Mouse (Mus musculus) left cerebral cortex, postnatal 36 days (tissue): ENCODE results near the gene Gm9508. TPM values are rescaled to one million over a fixed set of nuclear protein-coding genes. Genes with fewer than 3 reads are reported as not detected.
"Not testable (repeated sequence)": the region's sequence is repeated elsewhere in the genome, so short reads cannot be mapped to it uniquely, and the experiment has no call there.

Experiments used
- DNase-seq, 2 experiments: peaks; one replicate each; pipeline ENCODE4 v3.0.0; 2021 to 2022; ENCODE audit warnings: low spot score in 2 of 2, mixed read lengths in 1 of 2
- intact Hi-C: fragments of 180-260 bp; cut with DNase I; formaldehyde crosslinking; loops from one replicate; pipeline ENCODE4 v1.15.1; 2025
- total RNA-seq, 2 experiments: library from RNA; stranded (reverse); gene quantifications; 2 replicates each; pipeline ENCODE4 v1.2.3; 2021

Gm9508 gene
- not detected for total RNA-seq

DNA sequence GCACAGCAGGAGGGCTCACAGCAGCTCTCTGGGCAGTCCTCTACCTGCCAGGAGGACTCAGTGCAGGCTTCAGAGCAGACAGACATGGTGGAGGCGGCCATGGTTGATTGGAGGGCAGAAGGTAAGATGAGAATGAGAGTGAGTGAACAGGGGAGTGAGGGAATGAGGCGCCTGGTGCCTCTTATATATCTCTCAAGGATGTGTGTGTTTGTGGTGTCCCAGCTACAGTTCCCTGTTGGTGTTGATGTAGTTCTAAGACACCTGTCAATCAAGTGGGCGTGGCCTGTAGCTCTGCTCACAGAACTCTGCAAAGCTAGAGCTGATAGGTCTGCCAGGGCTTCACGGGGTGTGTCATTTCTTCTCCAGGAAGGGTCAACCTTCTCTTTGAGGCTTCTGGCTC is at the start of gene Gm9508:
Gene Gm9508 (minus strand): TSS at position 101 of the 400 bp plus-strand sequence.
- intact Hi-C loops, result no loop called here
- no peak for DNase-seq

GRCm38 (mm10) chr10:77741924-77742688 is 45.1 kb upstream of the Gm9508 start, which contains the start of gene Gm18596:
Gene Gm18596 (minus strand): TSS chr10:77742638.
- intact Hi-C loops, result not testable (repeated sequence)

GRCm38 (mm10) chr10:77738929-77739328 is 41.9 kb upstream of the Gm9508 start:
- DNase-seq, result no peak
- intact Hi-C loops, result no loop called here

More at GRCm38 (mm10) chr10:77741924-77742688, 45.1 kb upstream of the Gm9508 start, which contains the start of gene Gm18596:
- not testable (repeated sequence) for DNase-seq

- intact Hi-C loops, result no loop called here
Observed at GRCm38 (mm10) chr10:77735928-77736327, 38.9 kb upstream of the Gm9508 start.

DNA sequence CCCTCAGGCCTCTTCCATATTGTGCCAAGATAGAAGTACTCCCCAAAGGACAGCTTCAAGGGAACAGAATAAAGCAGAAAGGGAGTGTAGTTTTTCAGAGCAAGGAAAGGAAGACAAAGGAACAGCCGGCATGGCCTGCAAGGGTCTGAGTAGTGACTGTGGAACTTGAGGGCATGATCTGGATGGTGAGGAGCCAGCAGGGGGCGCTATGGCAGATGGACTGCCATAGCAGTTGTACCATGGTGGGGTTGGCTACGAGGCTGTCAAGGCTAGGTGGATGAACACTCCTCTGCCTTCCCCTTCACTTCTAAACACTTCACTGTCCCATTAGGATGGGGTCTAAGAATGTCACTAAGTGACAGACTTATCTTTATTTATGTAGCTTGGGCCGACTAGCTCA is 32.2 kb upstream of the Gm9508 start:
- intact Hi-C loops, result no loop called here
- DNase-seq, result no peak

More at GRCm38 (mm10) chr10:77735928-77736327, 38.9 kb upstream of the Gm9508 start:
- no peak for DNase-seq

DNA sequence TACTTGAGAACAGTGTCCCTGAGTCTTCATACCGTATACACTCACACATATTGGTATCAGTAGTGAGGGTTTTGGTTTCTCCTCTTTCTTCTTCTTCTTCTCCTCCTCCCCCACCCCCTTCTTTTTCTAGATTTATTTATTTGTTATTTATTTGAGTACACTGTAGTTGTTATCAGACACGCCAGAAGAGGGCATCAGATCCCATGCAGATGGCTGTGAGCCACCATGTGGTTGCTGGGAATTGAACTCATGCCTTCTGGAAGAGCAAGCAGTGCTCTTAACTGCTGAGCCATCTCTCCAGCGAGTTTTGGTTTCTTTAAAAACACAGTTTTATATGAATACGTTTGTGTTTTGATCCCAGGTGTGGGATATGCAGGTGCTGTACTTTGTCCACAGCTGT is 31.2 kb upstream of the Gm9508 start:
- DNase-seq, result no peak
- intact Hi-C loops, result no loop called here

DNA sequence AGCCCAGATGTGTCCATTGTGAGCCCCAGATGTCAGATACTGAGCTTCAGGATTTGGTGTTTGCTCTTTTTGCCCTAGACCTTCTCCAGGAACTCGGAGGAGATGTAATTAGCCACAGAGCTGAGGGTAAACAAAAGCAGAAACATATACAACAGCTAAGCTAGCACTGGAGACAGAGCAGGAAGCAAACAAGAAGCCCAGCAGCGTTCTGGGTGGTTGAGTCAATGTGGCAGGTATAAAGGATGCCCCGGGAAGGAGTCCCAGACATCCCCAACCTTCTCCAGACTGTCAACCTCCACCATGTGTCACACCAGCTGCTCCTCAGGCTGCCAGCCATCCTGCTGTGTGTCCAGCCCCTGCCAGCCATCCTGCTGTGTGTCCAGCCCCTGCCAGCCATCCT is 29.2 kb upstream of the Gm9508 start, which contains the start of gene Gm10100:
Gene Gm10100 (plus strand): TSS at position 301 of the 400 bp plus-strand sequence.
- DNase-seq, result no peak
- intact Hi-C loops, result no loop called here

- intact Hi-C loops, result no loop called here
- DNase-seq, result no peak
Observed at GRCm38 (mm10) chr10:77724855-77725254, 27.8 kb upstream of the Gm9508 start.

DNA sequence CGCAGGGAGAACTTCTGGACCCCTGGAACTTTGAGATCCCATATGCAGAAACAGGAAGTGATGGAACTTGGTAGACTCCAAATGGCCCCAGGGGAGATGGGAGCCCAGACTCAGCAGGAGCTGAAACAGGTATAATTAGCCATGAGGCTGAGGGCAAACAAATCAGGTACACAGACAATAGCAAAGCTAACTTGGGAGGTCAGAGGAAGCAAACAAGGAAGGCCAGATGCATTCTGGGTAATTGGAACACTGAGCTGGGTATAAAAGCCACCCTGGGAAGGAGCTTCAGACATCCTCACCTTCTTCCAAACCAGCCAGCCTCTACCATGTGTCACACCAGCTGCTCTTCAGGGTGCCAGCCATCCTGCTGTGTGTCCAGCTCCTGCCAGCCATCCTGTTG is 23.3 kb upstream of the Gm9508 start, which contains the start of gene Krtap12-1:
Gene Krtap12-1 (plus strand): TSS at position 301 of the 400 bp plus-strand sequence.
- DNase-seq, intact Hi-C loops: not testable (repeated sequence)

DNA sequence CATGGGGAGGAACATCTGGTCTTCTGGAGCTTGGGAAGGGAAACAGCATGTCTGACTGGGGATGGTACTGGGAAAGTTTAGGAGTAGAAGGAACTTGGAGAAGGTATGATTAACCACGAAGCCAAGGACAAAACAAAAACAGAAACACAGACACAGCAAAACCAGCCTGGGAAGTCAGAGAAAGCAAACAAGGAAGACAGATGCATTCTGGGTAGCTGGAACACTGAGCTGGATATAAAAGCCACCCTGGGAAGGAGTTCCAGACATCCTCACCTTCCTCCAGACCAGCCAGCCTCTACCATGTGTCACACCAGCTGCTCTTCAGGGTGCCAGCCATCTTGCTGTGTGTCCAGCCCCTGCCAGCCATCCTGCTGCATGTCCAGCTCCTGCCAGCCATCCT is 18.5 kb upstream of the Gm9508 start, which contains the start of gene Gm10142:
Gene Gm10142 (plus strand): TSS at position 301 of the 400 bp plus-strand sequence.
- no peak for DNase-seq
- intact Hi-C loops, result no loop called here

GRCm38 (mm10) chr10:77713734-77714133 is 16.7 kb upstream of the Gm9508 start:
- intact Hi-C loops, result no loop called here

GRCm38 (mm10) chr10:77711157-77711556 is 14.1 kb upstream of the Gm9508 start, which contains the start of gene Gm10024:
Gene Gm10024 (plus strand): TSS chr10:77711457.
- DNase-seq, intact Hi-C loops: not testable (repeated sequence)

More at GRCm38 (mm10) chr10:77713734-77714133, 16.7 kb upstream of the Gm9508 start:
- no peak for DNase-seq

GRCm38 (mm10) chr10:77709831-77710230 is 12.8 kb upstream of the Gm9508 start:
- no peak for DNase-seq
- intact Hi-C loops, result no loop called here

- DNase-seq, result no peak
- intact Hi-C loops, result no loop called here
Observed at GRCm38 (mm10) chr10:77706326-77706725, 9.3 kb upstream of the Gm9508 start, which contains the start of gene Gm10272. Gene Gm10272 (plus strand): TSS chr10:77706626.

DNA sequence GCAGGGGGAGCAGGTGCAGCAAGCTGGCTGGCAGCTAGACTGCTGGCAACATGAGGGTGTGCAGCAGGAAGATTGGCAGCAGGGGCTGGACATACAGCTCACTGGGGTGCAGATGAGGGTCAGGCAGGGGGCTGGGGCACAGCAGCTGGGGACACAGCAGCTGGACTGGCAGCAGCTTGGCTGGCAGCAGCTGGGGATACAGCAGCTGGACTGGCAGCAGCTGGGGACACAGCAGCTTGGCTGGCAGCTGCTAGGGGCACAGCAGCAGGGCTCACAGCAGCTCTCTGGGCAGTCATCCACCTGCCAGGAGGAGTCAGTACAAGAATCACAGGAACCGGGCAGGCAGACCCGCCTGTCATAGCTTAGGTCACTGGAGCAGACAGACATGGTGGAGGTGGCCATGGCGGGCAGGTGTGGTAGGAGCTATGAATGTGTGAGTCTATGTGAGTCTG is 6.7 kb downstream of the Gm9508 start, which contains the start of gene Gm19402:
Gene Gm19402 (minus strand): TSS at position 402 of the 452 bp plus-strand sequence.
- intact Hi-C loops, DNase-seq: not testable (repeated sequence)

GRCm38 (mm10) chr10:77687021-77687420 is 10.0 kb downstream of the Gm9508 start:
- intact Hi-C loops, result no loop called here
- no peak for DNase-seq

- intact Hi-C loops, result no loop called here
- no peak for DNase-seq
Observed at GRCm38 (mm10) chr10:77685895-77686664, 11.0 kb downstream of the Gm9508 start, which contains the start of gene Tspear. Gene Tspear (plus strand): TSS chr10:77686569.

DNA sequence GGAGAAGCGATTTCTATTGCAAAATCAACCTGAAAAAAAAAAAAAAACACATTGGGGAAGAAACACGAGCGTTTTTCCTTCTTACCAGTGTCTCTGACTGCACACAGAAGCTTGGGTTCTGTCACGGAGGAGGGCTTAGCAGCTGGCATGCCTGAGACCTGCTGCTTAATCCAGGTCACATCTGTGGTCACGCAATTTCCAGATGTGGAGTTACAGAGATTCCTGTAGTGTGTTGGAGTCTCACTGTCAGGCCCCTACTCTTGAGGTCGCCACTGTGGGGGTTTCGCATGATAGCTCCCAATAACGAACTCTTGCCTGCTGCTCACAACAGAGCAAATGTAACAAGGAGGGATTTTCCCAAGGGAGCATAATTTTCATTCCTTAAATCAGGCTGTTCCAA is 12.9 kb downstream of the Gm9508 start:
- no peak for DNase-seq
- intact Hi-C loops, result no loop called here

DNA sequence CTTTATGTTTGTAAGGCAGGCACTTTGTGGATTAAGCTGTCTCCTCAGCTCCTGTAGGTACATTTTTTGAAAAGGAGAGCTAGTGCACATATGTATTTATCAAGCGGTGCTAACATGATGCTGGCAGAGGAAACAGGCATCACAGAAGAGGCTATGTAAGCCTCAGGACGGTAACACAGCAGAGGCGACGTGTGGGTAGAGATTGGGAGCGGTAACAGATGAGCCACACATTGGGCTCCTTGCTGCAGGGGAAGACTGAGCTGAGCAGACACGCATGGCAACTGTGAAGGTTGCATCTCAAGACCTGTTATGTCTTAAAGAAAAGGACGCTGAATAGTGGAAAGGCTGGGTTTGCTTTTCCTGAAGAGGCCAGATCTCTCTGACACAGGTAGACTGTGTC is 14.0 kb downstream of the Gm9508 start:
- intact Hi-C loops, result no loop called here
- DNase-seq, result peak; percentile 17 to 26

DNA sequence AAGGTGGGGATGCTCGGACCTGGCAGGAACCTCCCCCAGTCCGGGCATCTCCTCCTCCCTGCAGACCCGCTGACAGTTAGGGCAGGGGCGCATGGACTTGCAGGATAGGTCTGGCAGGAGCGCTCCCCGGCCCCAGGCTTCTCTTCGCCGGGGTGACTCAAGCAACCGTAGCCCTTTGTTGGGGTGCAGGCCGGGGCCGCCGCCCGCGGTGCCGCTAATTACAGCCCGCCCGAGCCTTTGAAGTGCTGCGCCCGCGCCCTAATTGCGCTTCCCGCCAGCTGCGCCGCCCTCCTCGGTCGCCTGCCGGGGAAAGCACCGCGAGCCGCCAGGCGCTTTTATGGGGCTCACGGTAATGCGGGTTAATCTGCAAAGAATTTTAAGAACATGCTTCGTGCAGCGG is 19.5 kb downstream of the Gm9508 start:
- no peak for DNase-seq
- intact Hi-C loops, result no loop called here
